Comparison of ENCODE assay signal across 8 mouse cellular contexts in the genomic region with DNA sequence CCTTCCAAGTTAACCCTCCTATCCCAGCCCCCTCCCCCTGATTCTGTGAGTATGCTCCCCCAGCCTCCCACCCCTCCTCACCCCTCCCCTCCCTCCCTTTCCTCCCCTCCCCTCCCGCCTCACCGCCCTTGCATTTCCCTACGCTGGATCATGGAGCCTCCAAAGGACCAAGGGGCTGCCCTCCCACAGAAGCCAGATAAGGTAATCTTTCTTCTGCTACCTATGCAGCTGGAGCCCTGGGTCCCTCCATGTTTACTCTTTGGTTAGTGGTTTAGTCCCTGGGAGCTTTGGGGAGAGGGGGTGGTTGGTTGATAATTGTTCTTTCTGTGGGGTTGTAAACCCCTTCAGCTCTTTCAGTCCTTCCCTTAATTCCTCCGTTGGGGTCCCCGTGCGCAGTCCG. TPM values are rescaled to one million over a fixed set of nuclear protein-coding genes. Genes with fewer than 3 reads are reported as not detected.
DNase-seq lines count a peak whose midpoint lies in the region; ATAC-seq lines count a peak whose summit lies in the region.

Araf (plus strand) TSS at position 134 of the 400 bp plus-strand sequence.

- ATAC-seq in erythroblast, adult 5-6 weeks (replicated peaks; ENCODE audit: low FRiP score, poor library complexity, severe bottlenecking) = no peak
- no peak for ATAC-seq in CD4-positive, CD25-positive, alpha-beta regulatory T cell, adult 4 months

- WGBS in heart, embryonic 10.5 days = 18% methylated on average over 4 of the region's 7 CpGs
- WGBS in midbrain, embryonic 10.5 days = 27% methylated on average over 7 of the region's 7 CpGs

- peak within 1 kb of the TSS; percentile 68 for H3K4me3 ChIP-seq in erythroblast, embryonic 14.5 days (replicated peaks)
- H3K4me3 ChIP-seq in heart, embryonic 10.5 days = peak within 1 kb of the TSS; percentile 57
- H3K4me3 ChIP-seq in midbrain, embryonic 10.5 days = peak within 1 kb of the TSS; percentile 57

- DNase-seq in embryo, embryonic 11 days = peak; percentile 50
- no peak for DNase-seq in heart, embryonic 10.5 days (ENCODE audit: low spot score)
- peak in 1 of 2 experiments; percentile 16 for DNase-seq in layer of hippocampus, postnatal 25 days (ENCODE audit: extremely low spot score in 1 of 2, low spot score in 1 of 2)
- DNase-seq in midbrain, embryonic 10.5 days (ENCODE audit: low spot score) = no peak
- DNase-seq in cerebellum, adult 9-10 months = no peak

- H3K9me3 ChIP-seq in erythroblast, embryonic 14.5 days (ENCODE audit: control insufficient read depth, low read length) = no peaks in the 10 kb centered on the region
- no peaks in the 10 kb centered on the region for H3K9me3 ChIP-seq in heart, embryonic 10.5 days
- no peaks in the 10 kb centered on the region for H3K9me3 ChIP-seq in midbrain, embryonic 10.5 days (replicated peaks)

- peak within 1 kb of the TSS; percentile 90 for H3K27ac ChIP-seq in heart, embryonic 10.5 days
- H3K27ac ChIP-seq in midbrain, embryonic 10.5 days (replicated peaks) = peak within 1 kb of the TSS; percentile 89

- peaks cover 20% of the 10 kb centered on the region for H3K4me1 ChIP-seq in erythroblast, embryonic 14.5 days (ENCODE audit: control insufficient read depth)
- no peaks in the 10 kb centered on the region for H3K4me1 ChIP-seq in heart, embryonic 10.5 days
- no peaks in the 10 kb centered on the region for H3K4me1 ChIP-seq in midbrain, embryonic 10.5 days

- H3K36me3 ChIP-seq in erythroblast, embryonic 14.5 days (ENCODE audit: control insufficient read depth) = no peaks in the 10 kb centered on the region
- no peaks in the 10 kb centered on the region for H3K36me3 ChIP-seq in heart, embryonic 10.5 days
- peaks cover 10% of the 10 kb centered on the region; the same call in 1 of the 2 replicates for H3K36me3 ChIP-seq in midbrain, embryonic 10.5 days

- no peaks in the 10 kb centered on the region for H3K27me3 ChIP-seq in erythroblast, embryonic 14.5 days (ENCODE audit: control insufficient read depth)
- no peaks in the 10 kb centered on the region for H3K27me3 ChIP-seq in heart, embryonic 10.5 days (ENCODE audit: insufficient read depth, poor library complexity, severe bottlenecking)
- H3K27me3 ChIP-seq in midbrain, embryonic 10.5 days (ENCODE audit: low read depth, poor library complexity, severe bottlenecking) = no peaks in the 10 kb centered on the region

RNA-seq across cellular contexts. Expression of gene Araf, which starts in this region (rescaled TPM):
- polyA plus RNA-seq in erythroblast, embryonic 14.5 days (2012) = 1.1 and 3.3 TPM in 2 replicates
- 18.4 and 23.8 TPM in 2 replicates for total RNA-seq in erythroblast, adult 5-6 weeks (2015; ENCODE audit: low replicate concordance)
- 9.5 and 9.9 TPM in 2 replicates for total RNA-seq in erythroblast, adult 5-6 weeks (2017; ENCODE audit: low replicate concordance)
- 100 to 1,000 TPM; 114 to 205 TPM for polyA plus RNA-seq in CD4-positive, CD25-positive, alpha-beta regulatory T cell, adult 4 months (2017; shearing (Covaris generic))
- polyA plus RNA-seq in heart, embryonic 10.5 days (2016; fragmentation: Nextera tagmentation; extraction: Ambion mirVana) = 117 and 128 TPM in 2 replicates
- 100 to 1,000 TPM; 187 to 192 TPM for total RNA-seq in layer of hippocampus, postnatal 25 days (2021)
- 101 and 118 TPM in 2 replicates for polyA plus RNA-seq in midbrain, embryonic 10.5 days (2016; fragmentation: Nextera tagmentation; extraction: Ambion mirVana)

Comparison
In these comparisons a context has a peak if more than half of its experiments do, and no peak if none do; other contexts are left out.
1. RNA of gene Araf (total RNA-seq): 187 to 192 TPM in layer of hippocampus, postnatal 25 days; 9.5 to 23.8 TPM in erythroblast, adult 5-6 weeks; every median in the first group is over 4 times any median in the second.
2. RNA of gene Araf (polyA plus RNA-seq): 114 to 205 TPM in CD4-positive, CD25-positive, alpha-beta regulatory T cell, adult 4 months, 117 to 128 TPM in heart, embryonic 10.5 days and 101 to 118 TPM in midbrain, embryonic 10.5 days; 1.1 to 3.3 TPM in erythroblast, embryonic 14.5 days; every median in the first group is over 10 times any median in the second.
3. Peak in every context shown above with its lines, with median percentiles within 50 percentile points of each other: H3K4me3 ChIP-seq.